Mouse (Mus musculus) lung, postnatal 0 days (tissue): ENCODE measurements around the gene Grhl3. TPM values are rescaled to one million over a fixed set of nuclear protein-coding genes. Genes with fewer than 3 reads are reported as not detected.

ENCODE experiments used
- ATAC-seq: fragments of 200-750 bp; cut with Nextera tagmentation; 2 replicates; pipeline ENCODE4 v1.8.0; 2017; ENCODE audit warnings: moderate library complexity
- DNase-seq: peaks from one replicate; pipeline ENCODE4 v3.0.0-alpha.2; 2016; ENCODE audit warnings: low spot score
- H3K27ac ChIP-seq: fragments of 300-500 bp; sonication (generic); 2 replicates; pipeline ENCODE4 v1.5.1; 2014; ENCODE audit warnings: antibody characterized with exemption, mild to moderate bottlenecking, low read length, mixed read lengths
- H3K27me3 ChIP-seq: fragments of 300-500 bp; sonication (generic); replicated peaks from 2 replicates; pipeline ENCODE4 v1.6.1; 2014; ENCODE audit warnings: low read length, mixed read lengths; ENCODE audit not compliant: insufficient read depth
- H3K36me3 ChIP-seq: fragments of 300-500 bp; sonication (generic); 2 replicates; pipeline ENCODE4 v1.6.1; 2014; ENCODE audit warnings: low read length, mixed read lengths; ENCODE audit not compliant: insufficient read depth
- H3K4me1 ChIP-seq: fragments of 300-500 bp; sonication (generic); 2 replicates; pipeline ENCODE4 v1.6.1; 2014; ENCODE audit warnings: antibody characterized with exemption, low read depth, low read length, mixed read lengths; ENCODE audit not compliant: insufficient read depth
- H3K4me2 ChIP-seq: fragments of 300-500 bp; sonication (generic); replicated peaks from 2 replicates; pipeline ENCODE4 v1.6.1; 2014; ENCODE audit warnings: low read depth, mild to moderate bottlenecking, low read length, moderate library complexity, mixed read lengths
- H3K4me3 ChIP-seq: fragments of 300-500 bp; sonication (generic); 2 replicates; pipeline ENCODE4 v1.5.1; 2014; ENCODE audit warnings: low read depth, low read length
- H3K9ac ChIP-seq: fragments of 300-500 bp; sonication (generic); replicated peaks from 2 replicates; pipeline ENCODE4 v1.6.1; 2014; ENCODE audit warnings: low read depth, mild to moderate bottlenecking
- H3K9me3 ChIP-seq: fragments of 300-500 bp; sonication (generic); 2 replicates; pipeline ENCODE4 v1.6.1; 2016; ENCODE audit warnings: low read length, mixed read lengths
- CTCF ChIP-seq: IDR thresholded peaks from 2 replicates; pipeline ENCODE4 v1.5.1; 2016; ENCODE audit warnings: antibody characterized with exemption, mild to moderate bottlenecking
- EP300 ChIP-seq: IDR thresholded peaks from 2 replicates; pipeline ENCODE4 v1.6.1; 2016; ENCODE audit warnings: antibody characterized with exemption, mild to moderate bottlenecking, control low read depth
- WGBS: fragments of 180-500 bp; shearing (Covaris S2); extraction: QIAGEN DNeasy Blood & Tissue Kit; methylation state at CpG from one replicate; pipeline ENCODE4 v1.1.7; 2014; 5-methylcytosine and 5-hydroxymethylcytosine counted together
- polyA plus RNA-seq: library from polyadenylated mRNA; unstranded; fragments of >200 nt; fragmentation: Nextera tagmentation; extraction: Ambion mirVana; gene quantifications from 2 replicates; pipeline ENCODE4 v1.2.1, GENCODE M21; 2015

Gene Grhl3
- polyA plus RNA-seq, 1 experiment from 2014 or later = 1.5 TPM

DNA sequence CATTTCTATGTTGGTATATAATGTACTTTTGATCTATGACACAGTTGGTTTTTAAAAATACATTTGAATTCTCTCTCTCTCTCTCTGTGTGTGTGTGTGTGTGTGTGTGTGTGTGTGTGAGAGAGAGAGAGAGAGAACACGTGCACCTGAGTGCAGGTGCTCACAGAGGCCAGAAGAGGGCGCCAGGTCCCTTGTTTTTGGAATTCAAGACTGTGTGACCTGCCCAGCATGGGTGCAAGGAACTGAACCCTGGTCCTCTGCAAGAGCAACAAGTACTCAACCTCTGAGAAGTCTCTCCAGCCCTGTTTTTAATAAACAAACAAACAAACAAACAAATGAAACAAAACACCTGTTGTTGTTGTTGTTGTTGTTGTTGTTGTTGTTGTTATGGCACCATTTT lies 36.6 kb upstream of the Grhl3 start:
- TF ChIP-seq EP300 (no peak), CTCF (no peak)
- WGBS = 68% methylated on average over 2 of the region's 2 CpGs
- Histone ChIP-seq H3K27me3 (no peaks in the 10 kb centered on the region), H3K4me3 (no peak overlapping the region), H3K9me3 (peaks cover 5% of the 10 kb centered on the region; the same call in 1 of the 2 replicates), H3K4me2 (no peak overlapping the region), H3K9ac (no peak overlapping the region), H3K27ac (no peak overlapping the region), H3K4me1 (no peaks in the 10 kb centered on the region), H3K36me3 (no peaks in the 10 kb centered on the region)
- ATAC-seq = no peak
- DNase-seq = no peak

- H3K36me3 ChIP-seq = no peaks in the 10 kb centered on the region
- no peak overlapping the region for H3K4me3 ChIP-seq
- H3K27me3 ChIP-seq = no peaks in the 10 kb centered on the region
- peaks cover 5% of the 10 kb centered on the region; the same call in 1 of the 2 replicates for H3K9me3 ChIP-seq
- no peak overlapping the region for H3K27ac ChIP-seq
- 53% methylated on average over 18 of the region's 18 CpGs for WGBS
- no peaks in the 10 kb centered on the region for H3K4me1 ChIP-seq
- ATAC-seq (no peak), DNase-seq (no peak)
- H3K4me2 ChIP-seq = no peak overlapping the region
- H3K9ac ChIP-seq = no peak overlapping the region
- no peak for TF ChIP-seq EP300
- TF ChIP-seq CTCF = no peak
Measured at GRCm38 (mm10) chr4:135607979-135608885, 34.8 kb upstream of the Grhl3 start.

DNA sequence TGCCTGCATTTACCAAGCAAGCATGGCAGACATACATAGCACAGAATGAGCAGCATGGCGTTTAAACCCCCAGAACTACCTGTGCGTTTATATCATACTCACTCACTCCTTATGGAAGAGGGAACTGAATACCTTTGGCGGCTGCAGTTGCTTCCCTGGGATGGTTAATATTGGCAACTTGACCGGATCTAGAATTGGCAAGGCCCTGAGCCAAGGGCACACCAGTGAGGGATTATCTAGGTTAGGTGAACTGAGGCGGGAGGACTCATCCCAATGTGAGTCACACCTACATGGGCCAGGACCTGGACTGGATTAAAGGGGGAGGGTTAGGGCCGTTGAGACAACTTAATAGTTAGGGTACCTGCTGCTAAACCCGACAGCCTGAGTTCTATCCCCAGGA lies 32.8 kb upstream of the Grhl3 start:
- Histone ChIP-seq H3K27me3 (no peaks in the 10 kb centered on the region), H3K9me3 (peaks cover 3% of the 10 kb centered on the region; the same call in 1 of the 2 replicates), H3K9ac (no peak overlapping the region), H3K4me1 (no peaks in the 10 kb centered on the region), H3K4me2 (no peak overlapping the region), H3K27ac (no peak overlapping the region), H3K36me3 (no peaks in the 10 kb centered on the region), H3K4me3 (no peak overlapping the region)
- 86% methylated on average over 7 of the region's 7 CpGs for WGBS
- TF ChIP-seq EP300 (no peak), CTCF (no peak)
- DNase-seq (no peak), ATAC-seq (no peak)

GRCm38 (mm10) chr4:135601530-135601929 lies 28.1 kb upstream of the Grhl3 start:
- Histone ChIP-seq H3K36me3 (no peaks in the 10 kb centered on the region), H3K27ac (no peak overlapping the region), H3K9me3 (no peaks in the 10 kb centered on the region), H3K27me3 (no peaks in the 10 kb centered on the region), H3K4me3 (no peak overlapping the region), H3K4me2 (no peak overlapping the region), H3K9ac (no peak overlapping the region), H3K4me1 (no peaks in the 10 kb centered on the region)
- DNase-seq = no peak
- TF ChIP-seq CTCF = no peak
- no peak for TF ChIP-seq EP300
- 78% methylated on average over 3 of the region's 3 CpGs for WGBS
- ATAC-seq = no peak

DNA sequence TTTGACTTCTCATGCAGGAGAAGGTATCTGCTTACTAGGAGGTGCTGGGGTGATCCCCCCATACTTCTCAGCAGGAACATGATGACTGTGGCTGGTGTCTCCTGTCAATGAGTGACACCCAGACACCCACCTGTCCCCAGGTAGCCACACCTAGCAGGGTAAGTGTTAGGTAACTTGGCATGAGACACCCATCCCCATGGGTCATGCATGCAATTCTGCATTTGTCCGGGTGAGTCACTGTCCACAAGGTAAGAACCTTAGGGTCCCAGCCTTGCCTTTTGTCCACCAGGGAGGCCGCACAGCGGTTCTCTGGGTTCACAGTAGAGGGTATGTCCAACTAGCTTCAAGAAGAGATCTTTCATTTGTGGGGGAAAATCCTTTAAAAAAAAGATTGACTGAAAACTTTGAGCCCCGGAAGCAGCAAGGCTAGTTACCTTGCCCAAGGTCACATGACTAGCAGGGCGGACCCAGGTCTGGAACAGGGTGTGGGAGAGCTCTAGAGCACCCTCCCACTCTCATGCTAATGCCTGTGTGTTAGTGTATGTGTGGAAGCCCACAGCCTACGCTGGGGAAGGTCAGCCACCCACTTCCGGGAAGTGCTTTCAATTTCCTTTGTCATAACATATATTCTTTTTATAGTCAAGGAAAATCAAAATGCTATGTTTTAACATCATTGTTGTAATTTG lies 26.2 kb upstream of the Grhl3 start:
- TF ChIP-seq CTCF (peak; percentile 18; the same call in 1 of the 2 replicates), EP300 (no peak)
- no peak overlapping the region for H3K4me3 ChIP-seq
- no peaks in the 10 kb centered on the region for H3K9me3 ChIP-seq
- H3K4me1 ChIP-seq = 0 out of 2 replicates have a peak, but pooled peaks cover 3% of the 10 kb centered on the region
- H3K9ac ChIP-seq = no peak overlapping the region
- WGBS = 74% methylated on average over 7 of the region's 7 CpGs
- no peak overlapping the region for H3K4me2 ChIP-seq
- H3K27ac ChIP-seq = no peak overlapping the region
- DNase-seq (no peak), ATAC-seq (no peak)
- H3K27me3 ChIP-seq = no peaks in the 10 kb centered on the region
- H3K36me3 ChIP-seq = no peaks in the 10 kb centered on the region

DNA sequence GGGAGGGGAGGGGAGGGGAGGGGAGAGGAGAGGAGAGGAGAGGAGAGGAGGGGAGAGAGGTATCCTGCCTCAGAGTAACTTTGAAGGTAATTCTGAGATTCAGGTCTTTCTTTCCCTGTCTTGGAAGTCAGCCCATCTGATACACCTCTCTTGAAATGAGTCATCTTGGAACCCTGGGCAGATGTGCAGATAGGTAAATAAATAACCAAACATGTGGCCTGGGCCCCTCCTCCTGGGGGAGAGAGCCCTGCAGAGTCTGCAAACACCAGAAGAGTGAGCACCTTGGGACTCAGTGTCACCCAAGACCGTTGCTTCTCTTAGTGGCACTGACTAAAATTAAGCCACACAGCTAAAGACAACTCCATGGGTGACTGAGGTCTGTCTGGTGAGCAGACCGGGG lies 25.6 kb upstream of the Grhl3 start:
- Histone ChIP-seq H3K4me3 (no peak overlapping the region), H3K9ac (no peak overlapping the region), H3K9me3 (no peaks in the 10 kb centered on the region), H3K4me2 (no peak overlapping the region), H3K27ac (no peak overlapping the region), H3K27me3 (no peaks in the 10 kb centered on the region), H3K4me1 (0 out of 2 replicates have a peak, but pooled peaks cover 3% of the 10 kb centered on the region), H3K36me3 (no peaks in the 10 kb centered on the region)
- DNase-seq = no peak
- no peak for ATAC-seq
- TF ChIP-seq CTCF = no peak
- 71% methylated on average over 1 of the region's 2 CpGs for WGBS
